In the genomic region with DNA sequence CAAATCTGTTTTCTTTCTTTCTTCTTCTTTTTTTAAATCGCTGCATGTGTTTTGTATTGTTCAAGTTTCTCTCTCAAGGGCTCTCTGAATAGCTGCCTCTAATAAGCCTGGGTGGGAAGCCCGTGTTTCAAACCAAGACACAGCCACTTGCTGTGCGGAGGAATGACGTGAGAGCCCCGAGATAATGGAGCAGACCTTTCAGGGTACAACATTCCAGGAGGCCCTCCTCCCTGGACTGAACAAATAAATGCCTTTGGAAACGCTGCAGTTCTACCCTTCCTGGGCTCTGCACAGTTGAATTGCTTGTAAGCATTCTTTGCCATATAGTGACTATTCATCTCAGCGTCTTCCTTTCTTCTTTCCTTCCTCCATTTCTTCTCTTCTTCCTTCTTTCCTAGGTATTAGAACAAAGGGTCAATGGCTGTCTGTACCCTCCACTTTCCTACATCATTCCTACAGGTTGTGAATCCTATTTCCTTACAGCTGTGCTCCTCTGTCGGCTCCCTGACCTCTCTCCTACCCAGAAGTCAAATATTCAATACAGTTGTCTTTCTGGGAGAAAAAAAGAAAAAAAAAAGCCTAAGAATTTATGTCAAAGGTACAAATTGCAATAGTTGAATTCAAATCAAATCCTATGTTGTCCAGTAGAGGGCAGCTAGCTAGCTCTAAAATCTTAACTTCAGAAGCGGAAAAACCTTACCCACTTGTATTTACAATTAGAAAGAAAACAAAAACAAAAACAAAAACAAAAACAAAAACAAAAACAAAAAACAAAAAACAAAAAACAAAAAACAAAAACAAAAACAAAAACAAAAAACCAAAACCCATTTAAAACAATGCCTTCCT, we compare ENCODE assay signal across 13 mouse cellular contexts.
DNase-seq lines count a peak whose midpoint lies in the region; ATAC-seq lines count a peak whose summit lies in the region.
"Had no signal": no experiment of that assay in that cellular context is flagged by ENCODE, and none has a peak within 500 bp of the region (broad histone marks: within the 10 kb centered on the region; RNA-seq: fewer than 3 reads in every experiment).

No protein-coding gene starts in this region.

- H3K4me3 ChIP-seq in intestine, embryonic 14.5 days (ENCODE audit: low read depth, low read length) = no peak overlapping the region
- H3K4me3 ChIP-seq in intestine, embryonic 15.5 days (replicated peaks) = no peak overlapping the region
- no peak overlapping the region for H3K4me3 ChIP-seq in embryonic facial prominence, embryonic 10.5 days
- no peak overlapping the region for H3K4me3 ChIP-seq in hindbrain, embryonic 14.5 days (replicated peaks; ENCODE audit: low read length)
- no peak overlapping the region for H3K4me3 ChIP-seq in neural tube, embryonic 12.5 days

- no peak overlapping the region for H3K4me2 ChIP-seq in intestine, embryonic 14.5 days (ENCODE audit: low read length)
- no peak overlapping the region for H3K4me2 ChIP-seq in intestine, embryonic 15.5 days (replicated peaks)
- no peak overlapping the region for H3K4me2 ChIP-seq in hindbrain, embryonic 14.5 days (replicated peaks)
- peak overlapping the region; percentile 22; the same call in 1 of the 2 replicates for H3K4me2 ChIP-seq in neural tube, embryonic 12.5 days (replicated peaks)

- 35% methylated on average over 9 of the region's 9 CpGs for WGBS in intestine, embryonic 14.5 days
- WGBS in intestine, embryonic 15.5 days = 40% methylated on average over 9 of the region's 9 CpGs
- WGBS in embryonic facial prominence, embryonic 10.5 days = 39% methylated on average over 9 of the region's 9 CpGs
- WGBS in hindbrain, embryonic 14.5 days = 13% methylated on average over 9 of the region's 9 CpGs
- WGBS in neural tube, embryonic 12.5 days = 20% methylated on average over 9 of the region's 9 CpGs

- H3K27ac ChIP-seq in intestine, embryonic 14.5 days (ENCODE audit: low read depth) = no peak overlapping the region
- H3K27ac ChIP-seq in intestine, embryonic 15.5 days = no peak overlapping the region
- no peak overlapping the region for H3K27ac ChIP-seq in embryonic facial prominence, embryonic 10.5 days (replicated peaks)
- no peak overlapping the region for H3K27ac ChIP-seq in hindbrain, embryonic 14.5 days
- no peak overlapping the region for H3K27ac ChIP-seq in neural tube, embryonic 12.5 days

- no peaks in the 10 kb centered on the region; the same call in 1 of the 2 replicates for H3K4me1 ChIP-seq in intestine, embryonic 14.5 days (replicated peaks; ENCODE audit: control insufficient read depth, insufficient read depth, low read length)
- no peaks in the 10 kb centered on the region for H3K4me1 ChIP-seq in intestine, embryonic 15.5 days (replicated peaks)
- peaks cover 22% of the 10 kb centered on the region for H3K4me1 ChIP-seq in embryonic facial prominence, embryonic 10.5 days
- no peaks in the 10 kb centered on the region for H3K4me1 ChIP-seq in hindbrain, embryonic 14.5 days (replicated peaks; ENCODE audit: control insufficient read depth, insufficient read depth, low read length)
- H3K4me1 ChIP-seq in neural tube, embryonic 12.5 days = no peaks in the 10 kb centered on the region

- no peak overlapping the region for H3K9ac ChIP-seq in intestine, embryonic 14.5 days (ENCODE audit: low read length)
- no peak overlapping the region for H3K9ac ChIP-seq in intestine, embryonic 15.5 days
- no peak overlapping the region for H3K9ac ChIP-seq in hindbrain, embryonic 14.5 days
- H3K9ac ChIP-seq in neural tube, embryonic 12.5 days = no peak overlapping the region

- 0 out of 2 replicates have a peak, but pooled peaks have one; percentile 47 for ATAC-seq in intestine, embryonic 14.5 days (replicated peaks; ENCODE audit: low FRiP score, low TSS enrichment, low read depth)
- no peak for ATAC-seq in intestine, embryonic 15.5 days
- ATAC-seq in hindbrain, embryonic 14.5 days (ENCODE audit: low FRiP score) = no peak; the same call in 1 of the 2 replicates
- ATAC-seq in neural tube, embryonic 12.5 days (ENCODE audit: low FRiP score, low read depth) = peak; percentile 61
- ATAC-seq in activated CD4-positive, CD25-positive, alpha-beta regulatory T cell, adult 4 months = no peak

- no peaks in the 10 kb centered on the region for H3K9me3 ChIP-seq in intestine, embryonic 14.5 days (ENCODE audit: control insufficient read depth, low read length)
- H3K9me3 ChIP-seq in intestine, embryonic 15.5 days = no peaks in the 10 kb centered on the region
- no peaks in the 10 kb centered on the region for H3K9me3 ChIP-seq in embryonic facial prominence, embryonic 10.5 days
- H3K9me3 ChIP-seq in hindbrain, embryonic 14.5 days (ENCODE audit: control insufficient read depth, low read length) = no peaks in the 10 kb centered on the region
- H3K9me3 ChIP-seq in neural tube, embryonic 12.5 days = no peaks in the 10 kb centered on the region

- no peak for DNase-seq in intestine, embryonic 14.5 days (ENCODE audit: low spot score)
- DNase-seq in embryonic facial prominence, embryonic 10.5 days (ENCODE audit: low spot score) = peak; percentile 46
- peak; percentile 64 for DNase-seq in hindbrain, embryonic 14.5 days (ENCODE audit: low spot score)
- DNase-seq in urinary bladder, postnatal 25 days (ENCODE audit: low spot score) = no peak
- no peak for DNase-seq in adrenal gland, adult (ENCODE audit: inconsistent age in 2 of 2, low spot score in 1 of 2)
- DNase-seq: adrenal gland, postnatal 36 days; gastrocnemius, postnatal 36 days; layer of hippocampus, postnatal 36 days; lung, postnatal 36 days had no signal

- no peaks in the 10 kb centered on the region for H3K27me3 ChIP-seq in intestine, embryonic 14.5 days (replicated peaks; ENCODE audit: control insufficient read depth, insufficient read depth, low read length)
- H3K27me3 ChIP-seq in intestine, embryonic 15.5 days (replicated peaks) = no peaks in the 10 kb centered on the region
- H3K27me3 ChIP-seq in embryonic facial prominence, embryonic 10.5 days (replicated peaks; ENCODE audit: low read depth, poor library complexity, severe bottlenecking) = no peaks in the 10 kb centered on the region
- no peaks in the 10 kb centered on the region for H3K27me3 ChIP-seq in hindbrain, embryonic 14.5 days (ENCODE audit: control insufficient read depth, insufficient read depth, low read length)
- H3K27me3 ChIP-seq in neural tube, embryonic 12.5 days (replicated peaks) = no peaks in the 10 kb centered on the region
- H3K27me3 ChIP-seq: CH12.LX had no signal

- H3K36me3 ChIP-seq in intestine, embryonic 14.5 days (ENCODE audit: control insufficient read depth, insufficient read depth, low read length) = no peaks in the 10 kb centered on the region
- no peaks in the 10 kb centered on the region for H3K36me3 ChIP-seq in intestine, embryonic 15.5 days
- no peaks in the 10 kb centered on the region for H3K36me3 ChIP-seq in embryonic facial prominence, embryonic 10.5 days (replicated peaks)
- H3K36me3 ChIP-seq in hindbrain, embryonic 14.5 days (replicated peaks; ENCODE audit: control insufficient read depth, insufficient read depth) = no peaks in the 10 kb centered on the region
- H3K36me3 ChIP-seq in neural tube, embryonic 12.5 days = no peaks in the 10 kb centered on the region

Comparison
In these comparisons a context has a peak if more than half of its experiments do, and no peak if none do; other contexts are left out.
1. ATAC-seq: peak in intestine, embryonic 14.5 days (single experiment) and neural tube, embryonic 12.5 days (single experiment); none in intestine, embryonic 15.5 days (single experiment), hindbrain, embryonic 14.5 days (single experiment) and activated CD4-positive, CD25-positive, alpha-beta regulatory T cell, adult 4 months (single experiment).
2. DNase-seq: peak in embryonic facial prominence, embryonic 10.5 days (single experiment) and hindbrain, embryonic 14.5 days (single experiment); none in intestine, embryonic 14.5 days (single experiment), urinary bladder, postnatal 25 days (single experiment) and adrenal gland, adult (0 of 2).